Mouse (Mus musculus): ENCODE measurements around the gene Gpr157. TPM values are rescaled to one million over a fixed set of nuclear protein-coding genes. Genes with fewer than 3 reads are reported as not detected.
"Not testable (repeated sequence)": the region's sequence is repeated elsewhere in the genome, so short reads cannot be mapped to it uniquely, and the experiment has no call there.

Gene Gpr157
- polyA plus RNA-seq (2014; fragmentation: Nextera tagmentation; extraction: Ambion mirVana) = 1.3 and 1.5 TPM in 2 replicates

GRCm38 (mm10) chr4:150087161-150087889, at the start of gene Gpr157:
Gene Gpr157, plus strand, starts transcription at chr4:150087365.
- Histone ChIP-seq H3K9me3 (replicated peaks; ENCODE audit: control insufficient read depth, low read length) (no peaks in the 10 kb centered on the region), H3K36me3 (ENCODE audit: control insufficient read depth, insufficient read depth, low read length) (no peaks in the 10 kb centered on the region), H3K4me2 (peak within 1 kb of the TSS; percentile 87), H3K27me3 (ENCODE audit: control insufficient read depth, insufficient read depth, low read length) (peaks cover 16% of the 10 kb centered on the region; the same call in 1 of the 2 replicates), H3K27ac (ENCODE audit: low read depth, low read length) (peak within 1 kb of the TSS; percentile 8; the same call in 1 of the 2 replicates), H3K4me1 (ENCODE audit: control insufficient read depth, insufficient read depth, low read length) (peaks cover 17% of the 10 kb centered on the region), H3K9ac (ENCODE audit: low read depth, low read length) (peak within 1 kb of the TSS; percentile 69), H3K4me3 (ENCODE audit: low read depth, low read length) (peak within 1 kb of the TSS; percentile 54)
- 0% methylated on average over 48 of the region's 56 CpGs for WGBS (ENCODE audit: insufficient replicate concordance)
- peak; percentile 90 for ATAC-seq (replicated peaks; ENCODE audit: insufficient number of reproducible peaks, low FRiP score, low TSS enrichment)

GRCm38 (mm10) chr4:150038533-150038932, 48.6 kb upstream of the Gpr157 start:
- Histone ChIP-seq H3K27ac (ENCODE audit: low read depth, low read length) (no peak overlapping the region), H3K9me3 (replicated peaks; ENCODE audit: control insufficient read depth, low read length) (no peaks in the 10 kb centered on the region), H3K27me3 (ENCODE audit: control insufficient read depth, insufficient read depth, low read length) (peaks cover 27% of the 10 kb centered on the region), H3K4me1 (ENCODE audit: control insufficient read depth, insufficient read depth, low read length) (peaks cover 4% of the 10 kb centered on the region), H3K4me3 (ENCODE audit: low read depth, low read length) (no peak overlapping the region), H3K9ac (ENCODE audit: low read depth, low read length) (no peak overlapping the region), H3K4me2 (no peak overlapping the region), H3K36me3 (ENCODE audit: control insufficient read depth, insufficient read depth, low read length) (no peaks in the 10 kb centered on the region)
- no peak for ATAC-seq (replicated peaks; ENCODE audit: insufficient number of reproducible peaks, low FRiP score, low TSS enrichment)
- WGBS (ENCODE audit: insufficient replicate concordance) = 77% methylated on average over 7 of the region's 7 CpGs

- Histone ChIP-seq H3K4me2 (no peak overlapping the region), H3K9ac (ENCODE audit: low read depth, low read length) (no peak overlapping the region), H3K27ac (ENCODE audit: low read depth, low read length) (no peak overlapping the region), H3K9me3 (replicated peaks; ENCODE audit: control insufficient read depth, low read length) (no peaks in the 10 kb centered on the region), H3K4me3 (ENCODE audit: low read depth, low read length) (no peak overlapping the region), H3K27me3 (ENCODE audit: control insufficient read depth, insufficient read depth, low read length) (peaks cover 11% of the 10 kb centered on the region), H3K4me1 (ENCODE audit: control insufficient read depth, insufficient read depth, low read length) (no peaks in the 10 kb centered on the region), H3K36me3 (ENCODE audit: control insufficient read depth, insufficient read depth, low read length) (no peaks in the 10 kb centered on the region)
- 75% methylated on average over 9 of the region's 9 CpGs for WGBS (ENCODE audit: insufficient replicate concordance)
- no peak for ATAC-seq (replicated peaks; ENCODE audit: insufficient number of reproducible peaks, low FRiP score, low TSS enrichment)
These were observed 47.1 kb upstream of the Gpr157 start for GRCm38 (mm10) chr4:150040003-150040581.

- ATAC-seq (replicated peaks; ENCODE audit: insufficient number of reproducible peaks, low FRiP score, low TSS enrichment); H3K9me3 ChIP-seq (replicated peaks; ENCODE audit: control insufficient read depth, low read length); H3K27ac ChIP-seq (ENCODE audit: low read depth, low read length); H3K36me3 ChIP-seq (ENCODE audit: control insufficient read depth, insufficient read depth, low read length); H3K4me3 ChIP-seq (ENCODE audit: low read depth, low read length); H3K9ac ChIP-seq (ENCODE audit: low read depth, low read length); H3K4me1 ChIP-seq (ENCODE audit: control insufficient read depth, insufficient read depth, low read length); H3K4me2 ChIP-seq: not testable (repeated sequence)
- WGBS (ENCODE audit: insufficient replicate concordance) = 71% methylated on average over 1 of the region's 1 CpGs
- H3K27me3 ChIP-seq (ENCODE audit: control insufficient read depth, insufficient read depth, low read length) = peaks cover 13% of the 10 kb centered on the region
These were observed 46.3 kb upstream of the Gpr157 start for GRCm38 (mm10) chr4:150040856-150041255.

GRCm38 (mm10) chr4:150041346-150042110, 45.6 kb upstream of the Gpr157 start:
- WGBS (ENCODE audit: insufficient replicate concordance) = 67% methylated on average over 10 of the region's 10 CpGs
- Histone ChIP-seq H3K27me3 (ENCODE audit: control insufficient read depth, insufficient read depth, low read length) (peaks cover 19% of the 10 kb centered on the region), H3K9ac (ENCODE audit: low read depth, low read length) (no peak overlapping the region), H3K4me2 (no peak overlapping the region), H3K4me1 (ENCODE audit: control insufficient read depth, insufficient read depth, low read length) (no peaks in the 10 kb centered on the region), H3K4me3 (ENCODE audit: low read depth, low read length) (no peak overlapping the region), H3K9me3 (replicated peaks; ENCODE audit: control insufficient read depth, low read length) (no peaks in the 10 kb centered on the region), H3K27ac (ENCODE audit: low read depth, low read length) (no peak overlapping the region), H3K36me3 (ENCODE audit: control insufficient read depth, insufficient read depth, low read length) (no peaks in the 10 kb centered on the region)
- ATAC-seq (replicated peaks; ENCODE audit: insufficient number of reproducible peaks, low FRiP score, low TSS enrichment) = no peak

DNA sequence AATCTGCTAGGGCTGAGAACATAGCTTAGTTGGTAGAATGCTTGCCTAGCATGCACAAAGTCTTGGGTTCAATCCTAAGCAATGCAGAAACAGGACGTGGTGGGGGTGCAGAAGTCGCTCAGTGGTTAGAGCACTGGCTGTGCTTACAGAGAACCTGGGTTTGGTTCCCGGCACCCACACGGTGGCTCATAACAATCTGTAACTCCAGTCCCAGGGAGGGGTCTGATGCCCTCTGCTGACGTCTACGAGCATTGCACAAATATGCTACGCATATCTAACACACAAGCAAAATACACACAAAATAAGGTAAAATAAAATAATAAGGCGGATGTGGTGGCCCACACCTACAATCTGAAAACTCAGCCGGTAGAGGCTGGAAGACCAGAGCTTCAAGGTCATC, 43.6 kb upstream of the Gpr157 start:
- Histone ChIP-seq H3K4me3 (ENCODE audit: low read depth, low read length) (no peak overlapping the region), H3K36me3 (ENCODE audit: control insufficient read depth, insufficient read depth, low read length) (no peaks in the 10 kb centered on the region), H3K9me3 (replicated peaks; ENCODE audit: control insufficient read depth, low read length) (no peaks in the 10 kb centered on the region), H3K4me1 (ENCODE audit: control insufficient read depth, insufficient read depth, low read length) (peaks cover 8% of the 10 kb centered on the region), H3K27ac (ENCODE audit: low read depth, low read length) (no peak overlapping the region), H3K27me3 (ENCODE audit: control insufficient read depth, insufficient read depth, low read length) (peaks cover 34% of the 10 kb centered on the region), H3K9ac (ENCODE audit: low read depth, low read length) (no peak overlapping the region), H3K4me2 (no peak overlapping the region)
- WGBS (ENCODE audit: insufficient replicate concordance) = 87% methylated on average over 9 of the region's 9 CpGs
- ATAC-seq (replicated peaks; ENCODE audit: insufficient number of reproducible peaks, low FRiP score, low TSS enrichment) = no peak

DNA sequence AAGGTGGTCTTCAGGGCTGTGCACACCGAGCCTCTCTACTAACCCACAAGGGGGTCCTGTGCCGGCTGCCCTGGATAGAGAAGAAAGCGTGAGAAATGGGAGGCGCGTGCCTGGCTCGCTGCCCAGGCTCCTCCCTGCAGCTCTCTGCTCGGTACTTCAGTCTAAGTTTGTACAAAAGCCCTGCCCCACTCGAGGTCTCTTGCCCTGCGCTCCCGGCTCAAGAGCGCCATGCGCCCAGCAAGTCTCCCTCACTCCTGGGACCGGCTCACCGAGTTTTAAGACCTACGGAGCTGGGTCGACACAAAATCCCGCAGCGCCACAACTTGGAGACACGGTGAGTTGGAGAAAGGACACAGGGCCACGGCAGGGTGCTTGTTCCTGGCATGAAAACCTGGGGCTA, 39.1 kb upstream of the Gpr157 start:
- no peaks in the 10 kb centered on the region for H3K36me3 ChIP-seq (ENCODE audit: control insufficient read depth, insufficient read depth, low read length)
- H3K4me1 ChIP-seq (ENCODE audit: control insufficient read depth, insufficient read depth, low read length) = peaks cover 14% of the 10 kb centered on the region
- WGBS (ENCODE audit: insufficient replicate concordance) = under 1% methylated on average over 20 of the region's 20 CpGs
- 0 out of 2 replicates have a peak, but pooled peaks have one; percentile 52 for ATAC-seq (replicated peaks; ENCODE audit: insufficient number of reproducible peaks, low FRiP score, low TSS enrichment)
- peak overlapping the region; percentile 40 for H3K9ac ChIP-seq (ENCODE audit: low read depth, low read length)
- peak overlapping the region; percentile 96 for H3K4me2 ChIP-seq
- H3K9me3 ChIP-seq (replicated peaks; ENCODE audit: control insufficient read depth, low read length) = no peaks in the 10 kb centered on the region
- peaks cover 50% of the 10 kb centered on the region for H3K27me3 ChIP-seq (ENCODE audit: control insufficient read depth, insufficient read depth, low read length)
- H3K27ac ChIP-seq (ENCODE audit: low read depth, low read length) = no peak overlapping the region
- H3K4me3 ChIP-seq (ENCODE audit: low read depth, low read length) = peak overlapping the region; percentile 59

- no peak overlapping the region for H3K27ac ChIP-seq (ENCODE audit: low read depth, low read length)
- peaks cover 50% of the 10 kb centered on the region for H3K27me3 ChIP-seq (ENCODE audit: control insufficient read depth, insufficient read depth, low read length)
- under 1% methylated on average over 44 of the region's 49 CpGs for WGBS (ENCODE audit: insufficient replicate concordance)
- peak overlapping the region; percentile 40 for H3K9ac ChIP-seq (ENCODE audit: low read depth, low read length)
- H3K4me3 ChIP-seq (ENCODE audit: low read depth, low read length) = peak overlapping the region; percentile 59
- H3K36me3 ChIP-seq (ENCODE audit: control insufficient read depth, insufficient read depth, low read length) = no peaks in the 10 kb centered on the region
- H3K9me3 ChIP-seq (replicated peaks; ENCODE audit: control insufficient read depth, low read length) = no peaks in the 10 kb centered on the region
- peak overlapping the region; percentile 96 for H3K4me2 ChIP-seq
- ATAC-seq (replicated peaks; ENCODE audit: insufficient number of reproducible peaks, low FRiP score, low TSS enrichment) = 0 out of 2 replicates have a peak, but pooled peaks have one; percentile 20
- H3K4me1 ChIP-seq (ENCODE audit: control insufficient read depth, insufficient read depth, low read length) = peaks cover 14% of the 10 kb centered on the region
These were observed 38.5 kb upstream of the Gpr157 start for GRCm38 (mm10) chr4:150048478-150049156.

Measured in heart, embryonic 11.5 days (tissue).